Mouse (Mus musculus): ENCODE measurements around the gene Cxxc4.

DNA sequence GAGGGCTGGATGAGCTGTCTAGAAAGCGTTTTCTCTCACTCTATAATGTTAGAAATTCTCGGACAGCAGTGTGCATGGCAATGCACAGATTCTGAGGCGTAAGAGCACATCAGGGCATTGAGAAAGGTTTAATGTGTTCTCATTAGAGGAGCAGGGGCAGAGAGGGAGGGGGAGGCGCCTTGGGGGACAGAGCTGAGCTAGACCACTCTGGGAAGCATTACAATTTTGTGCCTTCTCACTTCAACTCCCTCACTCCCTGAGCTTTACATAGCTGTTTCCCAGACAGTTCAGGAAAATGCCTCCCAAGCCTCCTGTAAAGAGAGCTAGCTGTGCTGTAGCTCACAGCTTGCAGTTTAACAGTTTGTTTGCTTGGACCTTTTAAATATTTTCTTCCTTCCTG, 70.2 kb downstream of the Cxxc4 start:
- TF ChIP-seq CTCF (conservative IDR thresholded peaks at IDR 0.05; ENCODE audit: insufficient read depth, insufficient read length, low read depth, low read length) (no peak), POLR2A (IDR thresholded peaks at IDR 0.05; ENCODE audit: low read depth, low read length) (no peak)

Measured in kidney, adult 2 months (tissue).